Mouse (Mus musculus): ENCODE results near the gene Cyth4. TPM values are rescaled to one million over a fixed set of nuclear protein-coding genes. Genes with fewer than 3 reads are reported as not detected.

The Cyth4 gene
- polyA plus RNA-seq, 1 experiment from 2014 or later = 3.8 TPM

GRCm38 (mm10) chr15:78616973-78617372 is 20.1 kb downstream of the Cyth4 start:
- H3K9me3 ChIP-seq (replicated peaks) = no peaks in the 10 kb centered on the region
- H3K27me3 ChIP-seq (replicated peaks) = peaks cover 33% of the 10 kb centered on the region
- ATAC-seq (ENCODE audit: insufficient number of reproducible peaks, low FRiP score) = no peak
- no peak overlapping the region for H3K9ac ChIP-seq
- WGBS = 86% methylated on average over 2 of the region's 2 CpGs
- H3K4me2 ChIP-seq = no peak overlapping the region
- H3K4me1 ChIP-seq (replicated peaks) = no peaks in the 10 kb centered on the region
- no peak overlapping the region for H3K27ac ChIP-seq (ENCODE audit: poor library complexity, severe bottlenecking)
- H3K4me3 ChIP-seq = no peak overlapping the region
- H3K36me3 ChIP-seq = no peaks in the 10 kb centered on the region

DNA sequence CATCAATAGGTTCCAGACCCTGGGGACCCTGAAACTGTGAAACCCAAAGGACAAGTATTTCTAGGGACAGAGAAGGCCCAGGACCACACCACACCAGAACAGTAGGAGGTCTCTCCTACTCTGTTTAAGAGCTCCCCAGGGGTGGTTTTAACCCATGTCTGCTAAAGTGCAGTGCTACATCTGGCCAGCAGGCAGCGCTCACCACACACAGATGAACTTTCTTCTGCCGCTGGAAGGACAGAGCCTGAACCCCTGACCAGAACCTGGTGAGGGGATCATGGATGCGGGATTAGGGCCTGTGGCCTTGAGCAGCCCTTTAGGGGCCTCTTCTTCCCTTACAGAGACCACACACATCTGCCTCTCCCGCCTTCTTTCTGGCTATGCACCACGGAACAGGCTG is 26.6 kb downstream of the Cyth4 start:
- WGBS = 18% methylated on average over 5 of the region's 5 CpGs
- H3K36me3 ChIP-seq = no peaks in the 10 kb centered on the region
- no peak overlapping the region for H3K4me2 ChIP-seq
- H3K9ac ChIP-seq = no peak overlapping the region
- H3K27me3 ChIP-seq (replicated peaks) = peaks cover 50% of the 10 kb centered on the region
- ATAC-seq (ENCODE audit: insufficient number of reproducible peaks, low FRiP score) = no peak
- H3K4me3 ChIP-seq = no peak overlapping the region
- no peaks in the 10 kb centered on the region for H3K4me1 ChIP-seq (replicated peaks)
- H3K27ac ChIP-seq (ENCODE audit: poor library complexity, severe bottlenecking) = no peak overlapping the region
- no peaks in the 10 kb centered on the region for H3K9me3 ChIP-seq (replicated peaks)

- Histone ChIP-seq H3K9me3 (replicated peaks) (no peaks in the 10 kb centered on the region), H3K4me2 (no peak overlapping the region), H3K36me3 (no peaks in the 10 kb centered on the region), H3K9ac (no peak overlapping the region), H3K4me1 (replicated peaks) (no peaks in the 10 kb centered on the region), H3K27ac (ENCODE audit: poor library complexity, severe bottlenecking) (no peak overlapping the region), H3K4me3 (no peak overlapping the region), H3K27me3 (replicated peaks) (peaks cover 49% of the 10 kb centered on the region)
- WGBS = 44% methylated on average over 13 of the region's 13 CpGs
- peak; percentile 71; the same call in 1 of the 2 replicates for ATAC-seq (ENCODE audit: insufficient number of reproducible peaks, low FRiP score)
Observed at GRCm38 (mm10) chr15:78624431-78624950, 27.6 kb downstream of the Cyth4 start.

DNA sequence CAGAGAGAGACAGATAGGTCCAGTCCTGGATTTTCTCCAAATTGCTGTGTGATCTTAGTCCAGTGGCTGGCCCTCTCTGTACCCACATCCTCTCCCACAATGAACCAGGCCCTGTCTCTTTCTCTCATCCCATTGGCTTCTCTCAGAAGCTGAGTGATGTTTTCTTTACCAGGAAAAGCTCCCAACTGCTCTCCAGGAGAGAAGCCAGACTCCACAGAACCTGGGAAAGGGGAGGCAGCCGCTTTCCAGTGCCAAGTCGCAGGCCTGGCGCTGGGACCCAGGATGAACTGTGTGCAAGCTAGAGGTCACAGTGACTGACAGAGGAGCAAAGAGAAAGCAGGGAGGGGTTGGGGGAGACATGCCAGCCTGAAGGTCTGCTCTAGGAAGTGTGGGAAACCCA is 28.1 kb downstream of the Cyth4 start:
- WGBS = 74% methylated on average over 3 of the region's 3 CpGs
- no peaks in the 10 kb centered on the region for H3K36me3 ChIP-seq
- no peak overlapping the region for H3K4me2 ChIP-seq
- H3K9ac ChIP-seq = no peak overlapping the region
- H3K4me1 ChIP-seq (replicated peaks) = no peaks in the 10 kb centered on the region
- no peaks in the 10 kb centered on the region for H3K9me3 ChIP-seq (replicated peaks)
- no peak overlapping the region for H3K27ac ChIP-seq (ENCODE audit: poor library complexity, severe bottlenecking)
- ATAC-seq (ENCODE audit: insufficient number of reproducible peaks, low FRiP score) = no peak
- H3K27me3 ChIP-seq (replicated peaks) = peaks cover 44% of the 10 kb centered on the region
- H3K4me3 ChIP-seq = no peak overlapping the region

- Histone ChIP-seq H3K27me3 (replicated peaks) (peaks cover 36% of the 10 kb centered on the region; the same call in 1 of the 2 replicates), H3K4me1 (replicated peaks) (no peaks in the 10 kb centered on the region), H3K36me3 (no peaks in the 10 kb centered on the region), H3K9me3 (replicated peaks) (no peaks in the 10 kb centered on the region), H3K4me3 (no peak overlapping the region), H3K27ac (ENCODE audit: poor library complexity, severe bottlenecking) (no peak overlapping the region), H3K4me2 (no peak overlapping the region), H3K9ac (no peak overlapping the region)
- no peak for ATAC-seq (ENCODE audit: insufficient number of reproducible peaks, low FRiP score)
- 83% methylated on average over 13 of the region's 13 CpGs for WGBS
Observed at GRCm38 (mm10) chr15:78626285-78626684, 29.4 kb downstream of the Cyth4 start.

DNA sequence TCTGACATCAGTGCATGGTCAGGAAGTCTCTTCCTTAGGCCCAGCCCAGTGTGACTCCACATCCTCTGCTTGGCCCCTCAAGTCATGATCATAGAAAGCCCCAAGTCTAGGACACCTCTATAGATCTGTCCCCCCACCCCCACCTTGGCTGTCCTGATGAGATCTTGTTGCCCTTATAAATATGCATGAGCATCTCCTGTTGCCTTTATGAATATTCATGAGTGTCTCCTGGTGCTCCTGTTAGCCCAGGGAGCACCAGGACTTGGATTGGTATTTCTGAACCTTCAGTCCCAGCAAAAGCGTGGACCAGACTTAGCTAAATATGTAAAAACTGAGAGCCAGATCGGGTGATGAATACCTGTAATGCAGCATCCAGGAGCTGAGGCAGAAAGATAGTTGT is 35.5 kb downstream of the Cyth4 start:
- Histone ChIP-seq H3K4me2 (no peak overlapping the region), H3K9me3 (replicated peaks) (no peaks in the 10 kb centered on the region), H3K27ac (ENCODE audit: poor library complexity, severe bottlenecking) (no peak overlapping the region), H3K4me3 (no peak overlapping the region), H3K27me3 (replicated peaks) (peaks cover 51% of the 10 kb centered on the region), H3K4me1 (replicated peaks) (no peaks in the 10 kb centered on the region), H3K9ac (no peak overlapping the region), H3K36me3 (no peaks in the 10 kb centered on the region)
- WGBS = 55% methylated on average over 2 of the region's 2 CpGs
- no peak for ATAC-seq (ENCODE audit: insufficient number of reproducible peaks, low FRiP score)

- Histone ChIP-seq H3K9ac (no peak overlapping the region), H3K27me3 (replicated peaks) (peaks cover 58% of the 10 kb centered on the region), H3K36me3 (no peaks in the 10 kb centered on the region), H3K4me2 (no peak overlapping the region), H3K27ac (ENCODE audit: poor library complexity, severe bottlenecking) (no peak overlapping the region), H3K4me3 (no peak overlapping the region), H3K9me3 (replicated peaks) (no peaks in the 10 kb centered on the region), H3K4me1 (replicated peaks) (no peaks in the 10 kb centered on the region)
- WGBS = 70% methylated on average over 5 of the region's 5 CpGs
- no peak for ATAC-seq (ENCODE audit: insufficient number of reproducible peaks, low FRiP score)
Observed at GRCm38 (mm10) chr15:78633413-78633812, 36.6 kb downstream of the Cyth4 start.

GRCm38 (mm10) chr15:78634095-78634737 is 37.4 kb downstream of the Cyth4 start:
- Histone ChIP-seq H3K4me2 (no peak overlapping the region), H3K4me3 (no peak overlapping the region), H3K4me1 (replicated peaks) (no peaks in the 10 kb centered on the region), H3K9me3 (replicated peaks) (no peaks in the 10 kb centered on the region), H3K27ac (ENCODE audit: poor library complexity, severe bottlenecking) (no peak overlapping the region), H3K9ac (no peak overlapping the region), H3K27me3 (replicated peaks) (peaks cover 54% of the 10 kb centered on the region), H3K36me3 (no peaks in the 10 kb centered on the region)
- 34% methylated on average over 10 of the region's 10 CpGs for WGBS
- no peak for ATAC-seq (ENCODE audit: insufficient number of reproducible peaks, low FRiP score)

- 0 out of 2 replicates have a peak, but pooled peaks cover 3% of the 10 kb centered on the region for H3K4me1 ChIP-seq (replicated peaks)
- H3K9me3 ChIP-seq (replicated peaks) = no peaks in the 10 kb centered on the region
- no peak overlapping the region for H3K9ac ChIP-seq
- H3K4me3 ChIP-seq = no peak overlapping the region
- no peak overlapping the region for H3K27ac ChIP-seq (ENCODE audit: poor library complexity, severe bottlenecking)
- no peaks in the 10 kb centered on the region for H3K36me3 ChIP-seq
- WGBS = 39% methylated on average over 7 of the region's 7 CpGs
- H3K4me2 ChIP-seq = no peak overlapping the region
- no peak for ATAC-seq (ENCODE audit: insufficient number of reproducible peaks, low FRiP score)
- H3K27me3 ChIP-seq (replicated peaks) = peaks cover 59% of the 10 kb centered on the region
Observed at GRCm38 (mm10) chr15:78635231-78635630, 38.4 kb downstream of the Cyth4 start.

- H3K27ac ChIP-seq (ENCODE audit: poor library complexity, severe bottlenecking) = no peak overlapping the region
- H3K4me1 ChIP-seq (replicated peaks) = peaks cover 6% of the 10 kb centered on the region; the same call in 1 of the 2 replicates
- peaks cover 54% of the 10 kb centered on the region for H3K27me3 ChIP-seq (replicated peaks)
- no peak overlapping the region for H3K4me2 ChIP-seq
- 13% methylated on average over 6 of the region's 6 CpGs for WGBS
- H3K9ac ChIP-seq = no peak overlapping the region
- no peaks in the 10 kb centered on the region for H3K9me3 ChIP-seq (replicated peaks)
- H3K4me3 ChIP-seq = no peak overlapping the region
- no peaks in the 10 kb centered on the region for H3K36me3 ChIP-seq
- no peak for ATAC-seq (ENCODE audit: insufficient number of reproducible peaks, low FRiP score)
Observed at GRCm38 (mm10) chr15:78643633-78644032, 46.8 kb downstream of the Cyth4 start.

- no peaks in the 10 kb centered on the region for H3K36me3 ChIP-seq
- H3K27me3 ChIP-seq (replicated peaks) = peaks cover 48% of the 10 kb centered on the region
- H3K9me3 ChIP-seq (replicated peaks) = no peaks in the 10 kb centered on the region
- no peak overlapping the region for H3K27ac ChIP-seq (ENCODE audit: poor library complexity, severe bottlenecking)
- ATAC-seq (ENCODE audit: insufficient number of reproducible peaks, low FRiP score) = no peak
- WGBS = 45% methylated on average over 8 of the region's 8 CpGs
- H3K4me2 ChIP-seq = no peak overlapping the region
- no peak overlapping the region for H3K4me3 ChIP-seq
- no peak overlapping the region for H3K9ac ChIP-seq
- peaks cover 9% of the 10 kb centered on the region; the same call in 1 of the 2 replicates for H3K4me1 ChIP-seq (replicated peaks)
Observed at GRCm38 (mm10) chr15:78644606-78645005, 47.8 kb downstream of the Cyth4 start.

DNA sequence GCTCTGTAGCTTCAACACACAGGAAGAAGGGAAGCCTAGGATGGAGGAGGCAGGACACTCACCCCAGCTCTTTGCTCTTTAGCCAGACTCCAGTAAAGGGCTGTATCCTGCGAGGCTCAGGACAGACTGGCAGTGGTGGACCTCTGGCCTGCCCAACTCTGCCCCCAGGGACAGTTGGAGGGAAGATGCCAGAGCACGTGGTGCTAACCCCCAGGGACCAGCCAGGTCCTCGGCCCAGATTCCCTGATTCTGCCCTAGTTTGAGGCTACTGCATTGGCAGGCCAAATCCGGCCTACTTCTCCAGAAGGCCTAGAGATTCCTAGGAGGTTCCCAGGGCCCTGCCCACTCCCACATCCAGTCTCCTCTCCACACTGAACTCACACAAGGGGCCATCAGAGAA is 50.9 kb downstream of the Cyth4 start:
- Histone ChIP-seq H3K27ac (ENCODE audit: poor library complexity, severe bottlenecking) (no peak overlapping the region), H3K4me2 (no peak overlapping the region), H3K9ac (no peak overlapping the region), H3K27me3 (replicated peaks) (peaks cover 53% of the 10 kb centered on the region), H3K36me3 (no peaks in the 10 kb centered on the region), H3K4me1 (replicated peaks) (0 out of 2 replicates have a peak, but pooled peaks cover 3% of the 10 kb centered on the region), H3K4me3 (no peak overlapping the region), H3K9me3 (replicated peaks) (no peaks in the 10 kb centered on the region)
- 66% methylated on average over 4 of the region's 4 CpGs for WGBS
- ATAC-seq (ENCODE audit: insufficient number of reproducible peaks, low FRiP score) = no peak

Data from heart, embryonic 12.5 days (tissue).